Mouse (Mus musculus): Measurements from ENCODE around the gene Gm47959.

DNA sequence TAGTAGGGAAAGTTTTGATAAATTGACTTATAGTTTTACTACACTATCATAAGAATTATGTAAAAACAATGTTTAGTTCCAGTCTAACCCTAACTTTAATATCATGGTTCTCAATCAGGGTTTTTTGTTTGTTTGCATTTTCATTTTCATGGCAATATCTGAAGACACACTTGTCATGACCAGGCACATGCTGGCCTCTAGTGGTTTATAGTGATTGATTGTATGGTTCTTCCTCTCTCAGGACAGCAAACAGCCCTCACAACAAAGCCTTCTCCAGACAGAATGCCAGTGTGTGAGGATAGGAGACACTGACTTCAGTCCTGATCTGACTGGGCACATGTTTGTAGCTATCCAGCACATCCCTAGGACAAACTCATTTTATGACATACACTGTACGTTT is 27.1 kb upstream of the Gm47959 start:
- TF ChIP-seq EP300 (IDR thresholded peaks at IDR 0.05; ENCODE audit: low read depth) (no peak), CTCF (IDR thresholded peaks at IDR 0.05; ENCODE audit: low read depth) (no peak)
